Mouse (Mus musculus): ENCODE data around the gene Hs3st4.

Gene Hs3st4

GRCm38 (mm10) chr7:123982461-123983038, at the start of gene Hs3st4:
Hs3st4 (plus strand) TSS chr7:123982869.
- no peak for DNase-seq (ENCODE audit: low spot score in 2 of 2)

- DNase-seq (ENCODE audit: low spot score in 2 of 2): no peak
These were observed 35.8 kb upstream of the Hs3st4 start for GRCm38 (mm10) chr7:123946836-123947235.

- no peak for DNase-seq (ENCODE audit: low spot score in 2 of 2)
These were observed 19.6 kb upstream of the Hs3st4 start for GRCm38 (mm10) chr7:123963021-123963420.

GRCm38 (mm10) chr7:123964559-123965142, 18.0 kb upstream of the Hs3st4 start:
- no peak for DNase-seq (ENCODE audit: low spot score in 2 of 2)

- DNase-seq (ENCODE audit: low spot score in 2 of 2): no peak
These were observed 17.2 kb upstream of the Hs3st4 start for GRCm38 (mm10) chr7:123965515-123965914.

GRCm38 (mm10) chr7:123975441-123975840, 7.2 kb upstream of the Hs3st4 start:
- no peak for DNase-seq (ENCODE audit: low spot score in 2 of 2)

GRCm38 (mm10) chr7:123981435-123981834, 1.2 kb upstream of the Hs3st4 start:
- no peak for DNase-seq (ENCODE audit: low spot score in 2 of 2)

GRCm38 (mm10) chr7:123982010-123982409, 659 bp upstream of the Hs3st4 start:
- no peak for DNase-seq (ENCODE audit: low spot score in 2 of 2)

- no peak for DNase-seq (ENCODE audit: low spot score in 2 of 2)
These were observed 743 bp downstream of the Hs3st4 start for GRCm38 (mm10) chr7:123983177-123984046.

GRCm38 (mm10) chr7:123992121-123992520, 9.5 kb downstream of the Hs3st4 start:
- DNase-seq (ENCODE audit: low spot score in 2 of 2): no peak

- no peak for DNase-seq (ENCODE audit: low spot score in 2 of 2)
These were observed 14.6 kb downstream of the Hs3st4 start for GRCm38 (mm10) chr7:123997266-123997665.

GRCm38 (mm10) chr7:123998601-123999000, 15.9 kb downstream of the Hs3st4 start:
- DNase-seq (ENCODE audit: low spot score in 2 of 2): no peak

- DNase-seq (ENCODE audit: low spot score in 2 of 2): no peak
These were observed 44.2 kb downstream of the Hs3st4 start for GRCm38 (mm10) chr7:124026908-124027307.

GRCm38 (mm10) chr7:124032236-124032635, 49.6 kb downstream of the Hs3st4 start:
- DNase-seq (ENCODE audit: low spot score in 2 of 2): no peak

- no peak for DNase-seq (ENCODE audit: low spot score in 2 of 2)
These were observed 50.7 kb downstream of the Hs3st4 start for GRCm38 (mm10) chr7:124033332-124033731.

GRCm38 (mm10) chr7:124037281-124037700, 54.6 kb downstream of the Hs3st4 start:
- DNase-seq (ENCODE audit: low spot score in 2 of 2): no peak

- DNase-seq (ENCODE audit: low spot score in 2 of 2): no peak
These were observed 56.5 kb downstream of the Hs3st4 start for GRCm38 (mm10) chr7:124039142-124039541.

GRCm38 (mm10) chr7:124047382-124047781, 64.7 kb downstream of the Hs3st4 start:
- DNase-seq (ENCODE audit: low spot score in 2 of 2): no peak

GRCm38 (mm10) chr7:124048971-124049370, 66.3 kb downstream of the Hs3st4 start:
- DNase-seq (ENCODE audit: low spot score in 2 of 2): no peak

GRCm38 (mm10) chr7:124050421-124050820, 67.8 kb downstream of the Hs3st4 start:
- DNase-seq (ENCODE audit: low spot score in 2 of 2): no peak

- DNase-seq (ENCODE audit: low spot score in 2 of 2): no peak
These were observed 101.1 kb downstream of the Hs3st4 start for GRCm38 (mm10) chr7:124083741-124084140.

- DNase-seq (ENCODE audit: low spot score in 2 of 2): no peak
These were observed 146.3 kb downstream of the Hs3st4 start for GRCm38 (mm10) chr7:124129019-124129418.

- no peak for DNase-seq (ENCODE audit: low spot score in 2 of 2)
These were observed 148.6 kb downstream of the Hs3st4 start for GRCm38 (mm10) chr7:124131312-124131711.
